Mouse (Mus musculus) kidney, adult 2 months (tissue): ENCODE measurements around the gene Zfp575. TPM values are rescaled to one million over a fixed set of nuclear protein-coding genes. Genes with fewer than 3 reads are reported as not detected.
"Not testable (repeated sequence)": the region's sequence is repeated elsewhere in the genome, so short reads cannot be mapped to it uniquely, and the experiment has no call there.

Experiments
- DNase-seq: peaks from one replicate; pipeline ENCODE4 v3.0.0; 2021
- H3K27ac ChIP-seq: fragments of 200-500 bp; 2 replicates; pipeline ENCODE4 v1.5.1; 2012; ENCODE audit warnings: low read depth, low read length, control low read depth, inconsistent platforms; ENCODE audit not compliant: insufficient read depth
- H3K27me3 ChIP-seq: fragments of 200-500 bp; replicated peaks from 2 replicates; pipeline ENCODE4 v1.6.1; 2012; ENCODE audit warnings: mild to moderate bottlenecking, moderate library complexity, low read length, inconsistent platforms; ENCODE audit not compliant: control insufficient read depth, insufficient read depth
- H3K36me3 ChIP-seq: fragments of 200-500 bp; 2 replicates; pipeline ENCODE4 v1.6.1; 2012; ENCODE audit warnings: mild to moderate bottlenecking, moderate library complexity, low read length, inconsistent platforms; ENCODE audit not compliant: control insufficient read depth, insufficient read depth
- H3K4me1 ChIP-seq: fragments of 200-500 bp; 2 replicates; pipeline ENCODE4 v1.6.1; 2011; ENCODE audit warnings: low read length; ENCODE audit not compliant: control insufficient read depth, insufficient read depth
- H3K4me3 ChIP-seq: fragments of 200-500 bp; 2 replicates; pipeline ENCODE4 v1.5.1; 2011; ENCODE audit warnings: mild to moderate bottlenecking, low read depth, low read length, control low read depth; ENCODE audit not compliant: insufficient read depth
- CTCF ChIP-seq: fragments of 200-500 bp; conservative IDR thresholded peaks from 2 replicates; pipeline ENCODE4 v1.5.1; 2011; ENCODE audit warnings: low read depth, mild to moderate bottlenecking, control low read depth, low read length, moderate library complexity, mixed read lengths; ENCODE audit not compliant: insufficient read depth, insufficient read length
- POLR2A ChIP-seq: fragments of 200-500 bp; IDR thresholded peaks from one replicate; pipeline ENCODE4 v1.6.1; 2011; ENCODE audit warnings: low read depth, low read length, control low read depth
- WGBS: fragments of 180-500 bp; shearing (Covaris S2); methylation state at CpG from one replicate; pipeline ENCODE4 v1.1.7; 2018; 5-methylcytosine and 5-hydroxymethylcytosine counted together
- polyA plus RNA-seq: library from polyadenylated mRNA; depleted of rRNA; stranded (reverse); fragments of >200 nt; gene quantifications from 2 replicates; pipeline ENCODE4 v1.2.3, GENCODE M21; 2012

The Zfp575 gene
- polyA plus RNA-seq, 1 experiment, result 0.11 TPM

DNA sequence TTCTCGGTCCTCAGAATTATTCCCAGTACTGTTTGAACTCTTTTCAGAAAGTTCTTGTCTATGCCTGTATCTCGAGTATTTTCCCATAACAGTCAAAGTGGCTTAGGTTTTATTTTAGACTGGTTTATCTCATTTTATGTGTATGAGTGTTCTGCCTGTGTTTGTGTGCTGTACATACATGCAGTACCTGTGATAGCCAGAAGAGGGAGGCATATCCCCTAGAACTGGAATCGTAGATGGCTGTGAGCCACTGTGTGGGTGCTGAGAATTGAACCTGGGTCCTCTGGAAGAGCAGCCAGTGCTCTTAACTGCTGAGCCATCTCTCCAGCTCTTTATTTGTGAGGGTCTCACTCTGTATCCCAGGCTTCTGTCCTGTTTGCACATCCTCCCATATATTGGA lies 33.8 kb upstream of the Zfp575 start:
- no peaks in the 10 kb centered on the region for H3K4me1 ChIP-seq
- H3K27ac ChIP-seq, result no peak overlapping the region
- 86% methylated on average over 3 of the region's 3 CpGs for WGBS
- DNase-seq, result no peak
- no peaks in the 10 kb centered on the region for H3K27me3 ChIP-seq
- no peak overlapping the region for H3K4me3 ChIP-seq
- H3K36me3 ChIP-seq, result no peaks in the 10 kb centered on the region
- TF ChIP-seq POLR2A (no peak), CTCF (peak; percentile 14; the same call in 1 of the 2 replicates)

GRCm38 (mm10) chr7:24619671-24620397 lies 32.4 kb upstream of the Zfp575 start:
- Histone ChIP-seq H3K4me3 (no peak overlapping the region), H3K36me3 (no peaks in the 10 kb centered on the region), H3K27ac (no peak overlapping the region), H3K4me1 (no peaks in the 10 kb centered on the region), H3K27me3 (no peaks in the 10 kb centered on the region)
- DNase-seq, result no peak
- TF ChIP-seq CTCF (no peak), POLR2A (no peak)
- 82% methylated on average over 13 of the region's 13 CpGs for WGBS

DNA sequence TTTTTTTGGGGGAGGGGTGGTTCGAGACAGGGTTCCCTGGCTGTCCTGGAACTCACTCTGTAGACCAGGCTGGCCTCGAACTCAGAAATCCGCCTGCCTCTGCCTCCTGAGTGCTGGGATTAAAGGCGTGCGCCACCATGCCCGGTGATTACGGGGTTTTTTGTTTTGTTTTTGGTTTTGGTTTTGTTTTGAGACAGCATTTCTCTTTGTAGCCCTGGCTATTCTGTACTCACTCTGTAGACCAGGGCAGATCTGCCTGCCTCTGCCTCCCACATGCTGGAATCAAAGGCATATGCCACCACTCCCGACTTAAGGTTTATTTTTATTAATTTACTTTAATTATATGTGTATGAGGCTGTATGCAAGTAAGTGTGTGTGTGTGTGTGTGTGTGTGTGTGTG lies 30.9 kb upstream of the Zfp575 start:
- DNase-seq, H3K4me1 ChIP-seq, H3K27me3 ChIP-seq, H3K4me3 ChIP-seq, H3K27ac ChIP-seq, H3K36me3 ChIP-seq: not testable (repeated sequence)
- 94% methylated on average over 8 of the region's 8 CpGs for WGBS

- no peaks in the 10 kb centered on the region for H3K36me3 ChIP-seq
Measured at GRCm38 (mm10) chr7:24617763-24618162, 30.3 kb upstream of the Zfp575 start.

GRCm38 (mm10) chr7:24614816-24615215 lies 27.4 kb upstream of the Zfp575 start:
- no peak for DNase-seq
- WGBS, result 85% methylated on average over 13 of the region's 13 CpGs
- Histone ChIP-seq H3K27me3 (no peaks in the 10 kb centered on the region), H3K4me1 (no peaks in the 10 kb centered on the region), H3K36me3 (no peaks in the 10 kb centered on the region), H3K27ac (no peak overlapping the region), H3K4me3 (no peak overlapping the region)
- TF ChIP-seq POLR2A (no peak), CTCF (no peak)

More at GRCm38 (mm10) chr7:24617763-24618162, 30.3 kb upstream of the Zfp575 start:
- WGBS, result 80% methylated on average over 8 of the region's 8 CpGs
- DNase-seq, result no peak
- TF ChIP-seq CTCF (no peak), POLR2A (no peak)
- no peak overlapping the region for H3K27ac ChIP-seq
- no peaks in the 10 kb centered on the region for H3K4me1 ChIP-seq
- no peaks in the 10 kb centered on the region for H3K27me3 ChIP-seq
- no peak overlapping the region for H3K4me3 ChIP-seq

- no peak overlapping the region for H3K4me3 ChIP-seq
- WGBS, result 49% methylated on average over 27 of the region's 27 CpGs
- peaks cover 4% of the 10 kb centered on the region; the same call in 1 of the 2 replicates for H3K4me1 ChIP-seq
- no peak overlapping the region for H3K27ac ChIP-seq
- TF ChIP-seq CTCF (no peak), POLR2A (no peak)
- no peak for DNase-seq
- H3K36me3 ChIP-seq, result no peaks in the 10 kb centered on the region
- H3K27me3 ChIP-seq, result no peaks in the 10 kb centered on the region
Measured at GRCm38 (mm10) chr7:24612308-24612910, 25.0 kb upstream of the Zfp575 start.

GRCm38 (mm10) chr7:24611709-24612108 lies 24.3 kb upstream of the Zfp575 start:
- TF ChIP-seq POLR2A, result no peak
- TF ChIP-seq CTCF, result no peak
- Histone ChIP-seq H3K4me1 (peaks cover 4% of the 10 kb centered on the region; the same call in 1 of the 2 replicates), H3K36me3 (no peaks in the 10 kb centered on the region), H3K4me3 (peak overlapping the region; percentile 96), H3K27me3 (no peaks in the 10 kb centered on the region), H3K27ac (no peak overlapping the region)
- WGBS, result 25% methylated on average over 7 of the region's 7 CpGs
- no peak for DNase-seq
